Comparison of ENCODE assay signal across 19 mouse cellular contexts in the genomic region with DNA sequence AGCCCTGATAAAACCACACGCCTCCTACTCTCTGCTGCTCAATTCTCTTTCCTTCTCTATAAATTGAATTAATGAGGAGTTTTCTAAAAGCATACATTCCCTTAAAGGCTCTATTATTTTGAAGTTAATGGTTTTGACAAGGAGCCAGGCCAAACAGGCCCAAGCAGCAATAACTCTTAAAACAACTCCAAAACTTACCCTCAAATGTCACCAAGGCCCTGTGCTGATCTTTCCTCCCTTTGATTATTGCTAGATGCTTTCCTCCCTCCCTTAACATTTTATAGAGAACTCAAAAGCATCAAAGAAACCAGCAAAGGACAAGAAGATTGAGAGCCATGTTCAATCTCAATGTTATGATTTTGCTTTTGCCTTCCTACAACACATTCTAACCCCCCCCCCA.
"Had no signal": no experiment of that assay in that cellular context is flagged by ENCODE, and none has a peak within 500 bp of the region (broad histone marks: within the 10 kb centered on the region; RNA-seq: fewer than 3 reads in every experiment).

No protein-coding gene starts in this region.

- H3K4me3 ChIP-seq: lung, embryonic 15.5 days; midbrain, embryonic 10.5 days; midbrain, embryonic 12.5 days; myocyte; neural tube, embryonic 13.5 days; neural tube, embryonic 15.5 days had no signal

- H3K4me1 ChIP-seq: midbrain, embryonic 12.5 days; neural tube, embryonic 15.5 days had no signal

- DNase-seq: lung, adult 18-20 months; lung, postnatal 14 days; lung, postnatal 4 days; midbrain, embryonic 14.5 days; right cerebral cortex, adult 18-20 months; right cerebral cortex, postnatal 25 days; right cerebral cortex, postnatal 4 days; spleen, adult 18-20 months; thymus, adult 18-20 months; thymus, postnatal 14 days; thymus, postnatal 36 days had no signal

- H3K27me3 ChIP-seq: lung, embryonic 15.5 days; midbrain, embryonic 12.5 days; neural tube, embryonic 13.5 days; neural tube, embryonic 15.5 days had no signal

- ATAC-seq: lung, postnatal 0 days; midbrain, embryonic 16.5 days had no signal

- H3K9ac ChIP-seq: lung, embryonic 15.5 days; midbrain, embryonic 12.5 days; neural tube, embryonic 13.5 days; neural tube, embryonic 15.5 days had no signal

- H3K36me3 ChIP-seq: lung, embryonic 15.5 days; midbrain, embryonic 12.5 days; neural tube, embryonic 13.5 days; neural tube, embryonic 15.5 days had no signal

- H3K4me2 ChIP-seq: lung, embryonic 15.5 days; midbrain, embryonic 12.5 days; neural tube, embryonic 13.5 days; neural tube, embryonic 15.5 days had no signal

- H3K9me3 ChIP-seq: lung, embryonic 15.5 days; midbrain, embryonic 10.5 days; midbrain, embryonic 12.5 days; neural tube, embryonic 13.5 days; neural tube, embryonic 15.5 days had no signal

- H3K27ac ChIP-seq: lung, embryonic 15.5 days; midbrain, embryonic 10.5 days; midbrain, embryonic 12.5 days; neural tube, embryonic 13.5 days; neural tube, embryonic 15.5 days had no signal
